Comparison of ENCODE assay signal across 12 mouse cellular contexts in genomic region chr1:14484121-14484916, GRCm38 (mm10).
DNase-seq lines count a peak whose midpoint lies in the region; ATAC-seq and TF ChIP-seq lines count a peak whose summit lies in the region.
"Had no signal": no experiment of that assay in that cellular context is flagged by ENCODE, and none has a peak within 500 bp of the region (broad histone marks: within the 10 kb centered on the region; RNA-seq: fewer than 3 reads in every experiment).

No protein-coding gene starts in this region.

- dilution Hi-C loops in CH12.LX (cut with MboI; ENCODE audit: extremely low pct_ligation_motif_present, extremely low pct_unique_long_range_greater_than_20kb, low sequenced_read_pairs) = no loop called here

- H3K27me3 ChIP-seq in CH12.LX (replicated peaks) = no peaks in the 10 kb centered on the region
- no peaks in the 10 kb centered on the region for H3K27me3 ChIP-seq in liver, embryonic 14.5 days (ENCODE audit: control insufficient read depth, insufficient read depth, low read length)
- H3K27me3 ChIP-seq in kidney, adult 2 months (replicated peaks; ENCODE audit: control insufficient read depth, insufficient read depth, low read length) = no peaks in the 10 kb centered on the region; the same call in 1 of the 2 replicates
- H3K27me3 ChIP-seq: heart, embryonic 15.5 days had no signal

- no peaks in the 10 kb centered on the region for H3K79me2 ChIP-seq in CH12.LX (replicated peaks; ENCODE audit: control insufficient read depth, extremely low read depth, insufficient read depth, poor library complexity, severe bottlenecking)

- ATAC-seq in liver, embryonic 14.5 days (ENCODE audit: insufficient read depth) = peak; percentile 98

- 42% methylated on average over 6 of the region's 6 CpGs for WGBS in liver, embryonic 14.5 days (ENCODE audit: insufficient replicate concordance)
- WGBS in kidney, adult 2 months = 88% methylated on average over 6 of the region's 6 CpGs

- peak overlapping the region; percentile 4; the same call in 1 of the 2 replicates for H3K4me2 ChIP-seq in CH12.LX (ENCODE audit: insufficient read depth, low read depth, poor library complexity, severe bottlenecking)
- H3K4me2 ChIP-seq in liver, embryonic 14.5 days (ENCODE audit: low read depth) = no peak overlapping the region
- H3K4me2 ChIP-seq: heart, embryonic 15.5 days had no signal

- no peak for TF ChIP-seq CTCF in CH12.LX (conservative IDR thresholded peaks at IDR 0.05 in 1 of 2, IDR thresholded peaks at IDR 0.05 in 1 of 2; ENCODE audit: low read depth in 2 of 2, low read length in 2 of 2)
- TF ChIP-seq CTCF in liver, embryonic 14.5 days (IDR thresholded peaks at IDR 0.05; ENCODE audit: low read depth) = no peak
- TF ChIP-seq CTCF in kidney, adult 2 months (conservative IDR thresholded peaks at IDR 0.05; ENCODE audit: insufficient read depth, insufficient read length, low read depth, low read length) = no peak

- no peak overlapping the region for H3K27ac ChIP-seq in CH12.LX (ENCODE audit: insufficient read depth, low read depth)
- H3K27ac ChIP-seq in liver, embryonic 14.5 days = peak overlapping the region; percentile 9; the same call in 1 of the 2 replicates
- H3K27ac ChIP-seq in kidney, adult 2 months (ENCODE audit: insufficient read depth, low read depth, low read length) = no peak overlapping the region
- H3K27ac ChIP-seq: heart, embryonic 15.5 days; midbrain, embryonic 10.5 days had no signal

- TF ChIP-seq POLR2A in CH12.LX (IDR thresholded peaks at IDR 0.05; ENCODE audit: low read depth, low read length) = no peak
- TF ChIP-seq POLR2A in kidney, adult 2 months (IDR thresholded peaks at IDR 0.05; ENCODE audit: low read depth, low read length) = no peak

- DNase-seq in frontal cortex, adult 2 months (ENCODE audit: extremely low spot score in 1 of 2, low spot score in 1 of 2) = peak; percentile 37 to 42
- no peak for DNase-seq in frontal cortex, postnatal 36 days (ENCODE audit: low spot score in 2 of 2)
- peak; percentile 60 for DNase-seq in CH12.LX (ENCODE audit: extremely low read depth)
- peak; percentile 55 for DNase-seq in c-Kit-positive CD71-negative TER-119-negative erythroid progenitor cells, embryonic 14.5 days (ENCODE audit: low read depth)
- peak; percentile 66 to 68 (median 68) for DNase-seq in liver, embryonic 14.5 days (ENCODE audit: low read depth in 3 of 3, low spot score in 3 of 3)
- DNase-seq in B cell, adult 2 months = no peak
- DNase-seq in kidney, adult 2 months = no peak
- DNase-seq in gastrocnemius, postnatal 4 days (ENCODE audit: low spot score in 2 of 2) = no peak
- DNase-seq: cerebellum, adult 11-12 months; left cerebral cortex, postnatal 4 days had no signal

- TF ChIP-seq EP300 in CH12.LX (IDR thresholded peaks at IDR 0.05; ENCODE audit: low read length) = 0 out of 2 replicates have a peak, but pooled peaks have one; percentile 37
- peak; percentile 84 for TF ChIP-seq EP300 in liver, embryonic 14.5 days (IDR thresholded peaks at IDR 0.05; ENCODE audit: low read depth)

- peaks cover 2 to 6% of the 10 kb centered on the region in 2 experiments; a peak in 3 of 4 replicates for H3K4me1 ChIP-seq in CH12.LX (ENCODE audit: control insufficient read depth in 1 of 2, insufficient read depth in 2 of 2)
- peaks cover 3 to 12% of the 10 kb centered on the region in 2 experiments; a peak in 3 of 4 replicates for H3K4me1 ChIP-seq in liver, embryonic 14.5 days (replicated peaks; ENCODE audit: control insufficient read depth in 2 of 2, insufficient read depth in 2 of 2, low read length in 1 of 2)
- H3K4me1 ChIP-seq in kidney, adult 2 months (ENCODE audit: control insufficient read depth, insufficient read depth, low read length) = no peaks in the 10 kb centered on the region
- H3K4me1 ChIP-seq: heart, embryonic 15.5 days; midbrain, embryonic 10.5 days had no signal

- in situ Hi-C loops in CH12.LX (cut with MboI; ENCODE audit: low pct_ligation_motif_present, low pct_unique_long_range_greater_than_20kb, low sequenced_read_pairs) = no loop called here

- H3K9me3 ChIP-seq in CH12.LX (replicated peaks; ENCODE audit: low read length) = no peaks in the 10 kb centered on the region
- H3K9me3 ChIP-seq in liver, embryonic 14.5 days (ENCODE audit: control insufficient read depth, low read length) = no peaks in the 10 kb centered on the region
- H3K9me3 ChIP-seq: heart, embryonic 15.5 days; midbrain, embryonic 10.5 days had no signal

- H3K36me3 ChIP-seq in CH12.LX (replicated peaks in 1 of 2; ENCODE audit: control insufficient read depth in 1 of 2, insufficient read depth in 1 of 2, low read length in 1 of 2) = no peaks in the 10 kb centered on the region
- H3K36me3 ChIP-seq in liver, embryonic 14.5 days (replicated peaks; ENCODE audit: control insufficient read depth, insufficient read depth, low read depth) = no peaks in the 10 kb centered on the region
- no peaks in the 10 kb centered on the region for H3K36me3 ChIP-seq in kidney, adult 2 months (ENCODE audit: control insufficient read depth, insufficient read depth, low read length)
- H3K36me3 ChIP-seq: heart, embryonic 15.5 days; midbrain, embryonic 10.5 days had no signal

- no peak for TF ChIP-seq RAD21 in CH12.LX (IDR thresholded peaks at IDR 0.05; ENCODE audit: low read depth, low read length)

- H3K9ac ChIP-seq in CH12.LX (ENCODE audit: insufficient read depth, low read depth) = no peak overlapping the region
- H3K9ac ChIP-seq in liver, embryonic 14.5 days (replicated peaks) = no peak overlapping the region
- H3K9ac ChIP-seq: heart, embryonic 15.5 days had no signal

- H3K4me3 ChIP-seq in CH12.LX (replicated peaks in 1 of 3; ENCODE audit: low read depth in 2 of 3, low read length in 2 of 3, poor library complexity in 1 of 3) = no peak overlapping the region
- no peak overlapping the region for H3K4me3 ChIP-seq in liver, embryonic 14.5 days (ENCODE audit: insufficient read depth in 1 of 2, low read depth in 2 of 2, low read length in 2 of 2)
- no peak overlapping the region for H3K4me3 ChIP-seq in kidney, adult 2 months (ENCODE audit: insufficient read depth, low read depth, low read length)
- H3K4me3 ChIP-seq: heart, embryonic 15.5 days; midbrain, embryonic 10.5 days had no signal

TF ChIP-seq in CH12.LX, 34 proteins besides CTCF, POLR2A, EP300 and RAD21:
- TF ChIP-seq ETS1 (conservative IDR thresholded peaks at IDR 0.05; ENCODE audit: low read depth, low read length) (peak; percentile 40), TBP (conservative IDR thresholded peaks at IDR 0.05; ENCODE audit: low read depth, low read length) (no peak), MEF2A (IDR thresholded peaks at IDR 0.05; ENCODE audit: borderline replicate concordance, low read depth, low read length) (no peak), MAFK (IDR thresholded peaks at IDR 0.05; ENCODE audit: insufficient replicate concordance, low read length) (peak; percentile 77; the same call in 1 of the 2 replicates)

Comparison
In these comparisons a context has a peak if more than half of its experiments do, and no peak if none do; other contexts are left out.
1. DNase-seq: peak in frontal cortex, adult 2 months (2 of 2), CH12.LX (single experiment), c-Kit-positive CD71-negative TER-119-negative erythroid progenitor cells, embryonic 14.5 days (single experiment) and liver, embryonic 14.5 days (3 of 3); none in frontal cortex, postnatal 36 days (0 of 2), B cell, adult 2 months (0 of 2), kidney, adult 2 months (single experiment) and gastrocnemius, postnatal 4 days (0 of 2).